Mouse (Mus musculus) forebrain, embryonic 13.5 days (tissue): ENCODE results near the gene Col6a6. TPM values are rescaled to one million over a fixed set of nuclear protein-coding genes. Genes with fewer than 3 reads are reported as not detected.

Source experiments
- ATAC-seq: fragments of 200-750 bp; cut with Nextera tagmentation; 2 replicates; pipeline ENCODE4 v1.8.0; 2017
- H3K27ac ChIP-seq: fragments of 300-500 bp; sonication (generic); 2 replicates; pipeline ENCODE4 v1.5.1; 2015; ENCODE audit warnings: inconsistent platforms, mild to moderate bottlenecking, moderate library complexity
- H3K27me3 ChIP-seq: fragments of 300-500 bp; sonication (generic); 2 replicates; pipeline ENCODE4 v1.6.1; 2015; ENCODE audit warnings: mild to moderate bottlenecking, inconsistent platforms
- H3K36me3 ChIP-seq: fragments of 300-500 bp; sonication (generic); 2 replicates; pipeline ENCODE4 v1.6.1; 2015; ENCODE audit warnings: mild to moderate bottlenecking, inconsistent platforms; ENCODE audit not compliant: poor library complexity, severe bottlenecking
- H3K4me1 ChIP-seq: fragments of 300-500 bp; sonication (generic); 2 replicates; pipeline ENCODE4 v1.6.1; 2015; ENCODE audit warnings: inconsistent platforms
- H3K4me2 ChIP-seq: fragments of 300-500 bp; sonication (generic); 2 replicates; pipeline ENCODE4 v1.6.1; 2015; ENCODE audit warnings: inconsistent platforms, mild to moderate bottlenecking, moderate library complexity
- H3K4me3 ChIP-seq: fragments of 300-500 bp; sonication (generic); 2 replicates; pipeline ENCODE4 v1.5.1; 2015; ENCODE audit warnings: mild to moderate bottlenecking, inconsistent platforms
- H3K9ac ChIP-seq: fragments of 300-500 bp; sonication (generic); 2 replicates; pipeline ENCODE4 v1.6.1; 2015; ENCODE audit warnings: mild to moderate bottlenecking, inconsistent platforms
- H3K9me3 ChIP-seq: fragments of 300-500 bp; sonication (generic); replicated peaks from 2 replicates; pipeline ENCODE4 v1.6.1; 2016; ENCODE audit warnings: inconsistent platforms
- WGBS: fragments of 180-500 bp; shearing (Covaris S2); methylation state at CpG from one replicate; pipeline ENCODE4 v1.1.7; 2015; 5-methylcytosine and 5-hydroxymethylcytosine counted together
- polyA plus RNA-seq: library from polyadenylated mRNA; unstranded; fragments of >200 nt; fragmentation: Nextera tagmentation; extraction: Ambion mirVana; gene quantifications from 2 replicates; pipeline ENCODE4 v1.2.1, GENCODE M21; 2015

Col6a6 gene
- polyA plus RNA-seq, 1 experiment from 2014 or later = 0.03 TPM

DNA sequence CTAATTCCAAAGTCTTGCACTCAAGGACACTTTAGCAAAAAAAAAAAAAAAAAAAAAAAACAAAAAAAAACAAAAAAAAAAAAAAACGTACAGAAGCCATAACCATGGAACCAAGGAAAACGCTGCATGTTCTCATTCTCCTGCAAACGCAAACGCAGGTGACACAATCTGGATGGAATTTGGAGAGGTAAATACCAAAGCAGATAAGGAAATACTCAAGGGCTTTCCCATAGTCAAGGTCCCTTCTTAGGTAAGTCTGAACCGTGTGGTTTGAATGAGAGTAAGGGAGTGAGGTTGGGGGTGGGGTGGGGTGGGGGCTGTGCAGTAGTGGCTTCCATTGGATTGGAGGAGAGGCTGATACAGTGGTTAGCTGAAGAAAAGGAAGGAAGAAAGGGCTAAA is 63.8 kb downstream of the Col6a6 start:
- Histone ChIP-seq H3K4me1 (no peaks in the 10 kb centered on the region), H3K27ac (no peak overlapping the region), H3K4me2 (no peak overlapping the region), H3K9ac (no peak overlapping the region), H3K27me3 (no peaks in the 10 kb centered on the region), H3K9me3 (no peaks in the 10 kb centered on the region), H3K4me3 (no peak overlapping the region), H3K36me3 (no peaks in the 10 kb centered on the region)
- WGBS = 79% methylated on average over 5 of the region's 5 CpGs
- ATAC-seq = no peak

DNA sequence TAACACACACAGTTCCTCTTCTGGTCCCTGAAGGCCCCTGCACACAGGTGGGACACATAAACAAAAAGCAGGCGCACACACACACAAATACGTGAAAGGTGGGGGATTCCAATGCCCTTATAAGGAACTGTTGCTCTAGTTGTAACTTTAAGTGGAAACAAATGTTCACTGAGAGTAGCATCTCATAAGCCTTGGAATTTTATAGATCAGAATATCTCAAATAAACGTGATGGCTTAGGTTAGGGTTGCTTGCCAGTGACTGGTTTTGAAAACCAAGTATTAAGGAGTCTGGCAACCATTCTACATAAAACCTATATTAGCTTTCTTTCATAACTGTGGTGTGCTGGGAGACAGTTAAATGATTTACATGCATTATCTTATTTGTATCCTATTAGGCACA is 64.3 kb downstream of the Col6a6 start:
- WGBS = 88% methylated on average over 3 of the region's 3 CpGs
- Histone ChIP-seq H3K27me3 (no peaks in the 10 kb centered on the region), H3K4me3 (no peak overlapping the region), H3K9me3 (no peaks in the 10 kb centered on the region), H3K4me1 (no peaks in the 10 kb centered on the region), H3K27ac (no peak overlapping the region), H3K4me2 (no peak overlapping the region), H3K9ac (no peak overlapping the region), H3K36me3 (no peaks in the 10 kb centered on the region)
- no peak for ATAC-seq

DNA sequence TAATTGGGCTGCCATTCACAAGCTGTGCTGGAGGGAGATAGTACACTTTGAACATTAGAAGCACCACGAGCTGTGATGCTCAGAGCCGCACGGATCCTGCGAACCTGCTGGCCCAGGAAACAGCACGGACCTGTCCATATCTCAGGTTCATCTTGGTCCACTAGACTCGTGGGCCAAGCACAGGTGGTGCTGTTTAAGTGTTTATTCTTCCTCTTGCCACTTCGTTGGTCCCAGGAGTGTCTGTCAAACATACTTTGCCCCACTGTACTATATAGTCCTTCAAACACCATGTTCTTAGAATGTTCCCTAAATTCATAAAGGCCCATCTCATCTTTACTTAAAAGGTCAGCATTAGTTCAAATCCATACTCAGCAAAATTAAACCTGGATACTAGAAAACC is 65.7 kb downstream of the Col6a6 start:
- WGBS = 87% methylated on average over 7 of the region's 7 CpGs
- no peaks in the 10 kb centered on the region for H3K4me1 ChIP-seq
- H3K4me2 ChIP-seq = no peak overlapping the region
- no peak overlapping the region for H3K9ac ChIP-seq
- H3K27ac ChIP-seq = no peak overlapping the region
- no peaks in the 10 kb centered on the region for H3K27me3 ChIP-seq
- H3K9me3 ChIP-seq = no peaks in the 10 kb centered on the region
- H3K4me3 ChIP-seq = no peak overlapping the region
- no peaks in the 10 kb centered on the region for H3K36me3 ChIP-seq
- ATAC-seq = no peak

DNA sequence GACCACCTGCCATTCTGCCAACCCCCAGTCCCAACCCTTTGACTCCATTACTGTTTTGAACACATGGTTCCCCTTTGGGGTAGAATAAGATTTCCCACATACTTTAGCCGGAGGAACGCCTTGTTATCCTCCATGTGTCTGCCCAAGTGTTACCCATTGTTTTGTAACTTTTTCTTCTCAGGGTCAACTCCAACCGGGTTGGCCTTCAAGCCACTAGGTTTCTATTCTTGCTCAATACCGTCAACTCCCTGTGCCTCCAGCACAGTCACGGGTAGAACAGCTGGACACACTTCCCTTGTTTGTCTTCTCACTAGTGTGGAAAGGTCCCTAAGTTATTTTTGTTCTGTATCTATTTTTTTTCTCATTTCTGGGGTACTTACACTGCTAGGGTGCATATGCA is 69.1 kb downstream of the Col6a6 start:
- ATAC-seq = no peak
- Histone ChIP-seq H3K4me3 (no peak overlapping the region), H3K36me3 (no peaks in the 10 kb centered on the region), H3K9ac (no peak overlapping the region), H3K4me1 (no peaks in the 10 kb centered on the region), H3K4me2 (no peak overlapping the region), H3K27ac (no peak overlapping the region), H3K9me3 (no peaks in the 10 kb centered on the region), H3K27me3 (no peaks in the 10 kb centered on the region)
- WGBS = 78% methylated on average over 5 of the region's 5 CpGs

DNA sequence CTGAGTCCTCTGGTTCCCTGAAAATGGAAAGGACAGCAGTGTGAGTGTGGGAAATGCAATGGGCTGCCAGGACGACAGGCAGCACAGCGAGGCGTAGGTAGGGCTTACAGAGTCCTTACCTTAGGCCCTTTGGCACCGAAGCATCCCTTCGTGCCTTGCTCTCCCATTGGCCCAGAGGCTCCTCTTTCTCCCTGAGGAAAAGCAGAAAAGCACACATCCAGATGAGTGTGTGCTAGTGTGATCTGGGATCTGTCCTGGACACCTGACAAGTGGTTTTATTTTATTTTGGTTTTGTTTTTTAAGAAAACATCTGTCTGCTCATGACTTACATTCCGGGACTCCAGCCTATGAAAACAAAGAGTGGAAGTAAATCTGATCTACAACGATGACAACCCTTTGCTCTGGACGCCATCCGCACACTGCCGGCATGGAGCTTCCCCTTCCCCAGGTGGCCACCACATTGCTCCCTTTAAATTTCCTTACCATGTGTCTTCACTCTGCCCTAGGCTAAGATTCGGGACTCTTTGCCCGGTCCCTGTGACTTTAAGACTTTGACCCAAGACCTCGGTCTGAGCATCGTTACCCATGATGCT is 69.7 kb downstream of the Col6a6 start:
- H3K4me2 ChIP-seq = no peak overlapping the region
- H3K36me3 ChIP-seq = no peaks in the 10 kb centered on the region
- H3K9ac ChIP-seq = no peak overlapping the region
- WGBS = 93% methylated on average over 14 of the region's 14 CpGs
- H3K9me3 ChIP-seq = no peaks in the 10 kb centered on the region
- ATAC-seq = no peak
- H3K4me1 ChIP-seq = no peaks in the 10 kb centered on the region
- no peak overlapping the region for H3K27ac ChIP-seq
- no peak overlapping the region for H3K4me3 ChIP-seq
- H3K27me3 ChIP-seq = no peaks in the 10 kb centered on the region

DNA sequence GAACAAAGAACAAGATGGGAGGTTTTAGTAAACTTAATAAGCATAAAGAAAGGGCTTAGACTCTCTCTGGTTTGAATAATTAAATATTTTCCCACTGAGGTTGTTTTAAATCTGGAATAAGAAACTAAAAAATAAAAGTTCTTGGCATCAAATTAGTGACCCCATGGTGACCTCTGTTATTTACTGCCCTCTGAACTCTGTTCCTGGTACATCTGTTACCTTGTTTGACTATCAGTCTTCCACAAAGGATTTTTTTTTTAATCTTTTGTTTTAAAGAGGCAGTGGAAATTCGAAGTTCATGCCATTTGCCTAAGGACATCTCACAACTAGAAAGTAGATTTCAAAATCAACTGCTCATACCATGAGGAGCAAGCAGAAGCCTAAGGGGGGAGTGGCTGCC is 73.7 kb downstream of the Col6a6 start:
- Histone ChIP-seq H3K4me2 (no peak overlapping the region), H3K36me3 (no peaks in the 10 kb centered on the region), H3K27me3 (no peaks in the 10 kb centered on the region), H3K9ac (no peak overlapping the region), H3K9me3 (no peaks in the 10 kb centered on the region), H3K4me3 (no peak overlapping the region), H3K27ac (no peak overlapping the region), H3K4me1 (no peaks in the 10 kb centered on the region)
- 70% methylated on average over 1 of the region's 1 CpGs for WGBS
- no peak for ATAC-seq

DNA sequence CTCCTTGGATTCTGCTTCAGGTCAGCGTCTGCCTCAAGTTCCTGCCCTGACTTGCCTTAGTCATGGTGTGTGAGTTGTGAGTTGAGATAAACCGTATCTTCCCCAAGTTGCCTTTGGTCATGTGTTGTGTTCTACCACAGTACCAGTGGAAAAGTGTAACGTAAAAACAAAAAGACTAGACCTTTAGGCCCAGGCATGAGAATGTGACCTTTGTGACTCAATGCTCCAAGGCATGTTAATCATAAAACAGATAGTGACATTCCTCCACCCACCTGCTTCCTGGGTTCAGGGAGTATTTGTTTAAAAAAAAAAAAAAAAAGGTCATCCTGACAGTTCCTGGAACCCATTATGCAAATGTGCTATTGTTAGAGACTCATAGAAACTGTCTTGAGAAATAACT is 82.1 kb downstream of the Col6a6 start:
- H3K4me1 ChIP-seq = no peaks in the 10 kb centered on the region
- WGBS = 96% methylated on average over 3 of the region's 3 CpGs
- H3K9me3 ChIP-seq = 0 out of 2 replicates have a peak, but pooled peaks cover 3% of the 10 kb centered on the region

DNA sequence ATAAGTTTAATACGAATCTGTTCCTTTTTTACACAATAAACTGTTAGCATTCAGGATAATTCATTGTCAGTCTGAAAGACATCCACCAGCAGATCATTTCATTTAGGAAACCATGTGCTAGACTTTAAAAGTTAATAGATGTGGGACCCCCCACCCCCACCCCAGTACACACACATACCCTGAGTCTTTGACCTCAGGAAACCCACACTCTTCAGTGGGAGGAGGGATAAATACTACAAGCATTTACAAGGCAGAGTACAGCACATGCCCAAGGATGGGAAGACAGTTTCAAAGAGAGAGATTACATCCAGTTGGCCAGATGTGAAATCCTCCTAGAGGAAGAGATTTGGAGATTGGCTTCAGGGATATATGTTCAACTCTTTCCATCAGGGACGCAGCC is 87.5 kb downstream of the Col6a6 start:
- WGBS = 86% methylated on average over 2 of the region's 2 CpGs
- no peaks in the 10 kb centered on the region for H3K36me3 ChIP-seq

More for the DNA sequence above, 82.1 kb downstream of the Col6a6 start:
- no peaks in the 10 kb centered on the region for H3K27me3 ChIP-seq
- H3K4me3 ChIP-seq = no peak overlapping the region
- no peaks in the 10 kb centered on the region for H3K36me3 ChIP-seq
- no peak overlapping the region for H3K27ac ChIP-seq
- H3K4me2 ChIP-seq = no peak overlapping the region
- ATAC-seq = no peak
- no peak overlapping the region for H3K9ac ChIP-seq

DNA sequence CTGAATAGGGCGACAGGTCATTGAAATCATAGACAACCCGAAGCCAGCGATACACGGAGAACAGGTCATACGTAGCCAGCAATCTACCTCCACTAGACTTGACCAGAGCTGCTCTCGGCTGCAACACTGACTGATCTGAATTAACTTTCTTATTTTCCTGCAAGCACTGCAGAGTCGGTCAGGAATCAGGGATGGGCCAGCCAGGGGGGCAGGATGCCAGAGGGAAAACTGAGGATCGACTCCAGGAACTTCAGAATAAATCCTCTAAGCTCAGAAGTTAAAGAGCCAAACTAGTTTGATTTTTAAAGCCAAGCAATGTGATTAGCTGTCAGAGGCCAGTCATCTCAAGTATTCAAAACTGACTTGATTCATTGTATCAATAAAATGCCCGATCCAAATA is 88.5 kb downstream of the Col6a6 start:
- peaks cover 12% of the 10 kb centered on the region for H3K4me1 ChIP-seq
- no peaks in the 10 kb centered on the region for H3K27me3 ChIP-seq
- H3K36me3 ChIP-seq = no peaks in the 10 kb centered on the region
- no peak overlapping the region for H3K4me2 ChIP-seq
- no peak for ATAC-seq
- WGBS = 91% methylated on average over 9 of the region's 9 CpGs
- no peak overlapping the region for H3K27ac ChIP-seq
- no peaks in the 10 kb centered on the region for H3K9me3 ChIP-seq
- no peak overlapping the region for H3K9ac ChIP-seq
- H3K4me3 ChIP-seq = no peak overlapping the region

More for the DNA sequence above, 87.5 kb downstream of the Col6a6 start:
- peaks cover 7% of the 10 kb centered on the region for H3K4me1 ChIP-seq
- no peak overlapping the region for H3K4me3 ChIP-seq
- no peak for ATAC-seq
- no peak overlapping the region for H3K9ac ChIP-seq
- no peak overlapping the region for H3K4me2 ChIP-seq
- H3K27me3 ChIP-seq = no peaks in the 10 kb centered on the region
- H3K9me3 ChIP-seq = no peaks in the 10 kb centered on the region
- no peak overlapping the region for H3K27ac ChIP-seq

DNA sequence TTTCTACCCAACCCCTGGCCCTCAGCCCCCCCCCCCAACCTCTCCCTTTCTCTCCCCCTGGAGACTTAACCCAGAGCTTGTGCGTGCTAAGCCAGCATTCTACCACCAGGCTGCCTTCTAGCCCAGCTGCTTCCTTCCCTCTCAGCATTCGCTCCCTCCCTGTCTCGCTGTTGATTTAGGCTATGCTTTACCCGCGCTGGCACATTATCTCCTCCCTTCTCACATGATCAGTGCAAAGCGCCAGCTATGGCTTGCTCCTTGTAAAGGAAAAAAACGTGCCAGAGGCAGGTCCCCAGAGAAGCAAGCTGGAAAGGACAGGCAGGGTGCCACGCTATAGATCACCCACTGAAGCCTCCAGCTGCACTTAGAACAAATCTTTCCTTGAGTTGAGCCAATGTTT is 90.5 kb downstream of the Col6a6 start:
- Histone ChIP-seq H3K4me2 (no peak overlapping the region), H3K9ac (no peak overlapping the region), H3K27ac (no peak overlapping the region), H3K27me3 (no peaks in the 10 kb centered on the region), H3K4me1 (peaks cover 12% of the 10 kb centered on the region), H3K9me3 (no peaks in the 10 kb centered on the region), H3K36me3 (no peaks in the 10 kb centered on the region), H3K4me3 (no peak overlapping the region)
- 53% methylated on average over 8 of the region's 8 CpGs for WGBS
- no peak; the same call in 1 of the 2 replicates for ATAC-seq

DNA sequence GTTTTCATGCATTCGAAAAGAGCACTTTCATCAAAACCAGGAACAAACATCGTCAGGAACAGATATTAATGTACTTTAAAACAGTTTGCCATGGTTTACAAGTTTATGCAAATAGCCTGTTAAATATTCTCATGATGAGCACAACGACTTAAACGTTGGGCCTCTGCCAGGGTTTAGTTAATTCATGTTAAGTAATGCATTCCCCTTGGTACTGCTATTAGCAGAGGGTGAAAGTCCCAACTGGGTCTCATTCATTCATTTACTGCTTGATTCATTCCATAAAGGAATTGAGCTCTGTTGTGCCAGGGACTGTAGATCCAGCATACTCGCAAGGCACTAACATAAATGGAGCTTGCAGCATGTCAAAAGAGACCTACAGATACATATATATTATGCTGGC is 92.8 kb downstream of the Col6a6 start:
- Histone ChIP-seq H3K27me3 (no peaks in the 10 kb centered on the region), H3K36me3 (no peaks in the 10 kb centered on the region), H3K4me2 (no peak overlapping the region), H3K4me3 (no peak overlapping the region), H3K9me3 (no peaks in the 10 kb centered on the region), H3K9ac (no peak overlapping the region), H3K27ac (no peak overlapping the region), H3K4me1 (peaks cover 12% of the 10 kb centered on the region)
- WGBS = 44% methylated on average over 5 of the region's 5 CpGs
- ATAC-seq = no peak

DNA sequence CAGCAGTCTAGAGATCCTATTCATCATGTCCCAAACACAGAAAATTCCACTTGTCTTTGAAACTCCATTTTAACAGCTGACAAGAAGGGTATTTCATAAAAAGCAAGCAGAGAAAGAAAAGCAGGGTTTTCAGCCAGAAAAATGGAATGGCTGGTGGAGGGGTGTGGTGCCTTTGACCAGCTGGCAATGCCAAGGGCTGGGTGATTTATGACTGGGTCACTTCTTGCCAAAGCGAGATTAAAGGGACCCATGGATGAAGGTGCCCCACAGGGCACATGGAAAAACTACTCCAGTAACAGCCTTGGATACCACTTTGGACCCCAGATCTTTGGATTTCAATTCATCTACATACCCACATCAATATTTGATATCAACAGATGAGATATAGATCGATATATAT is 93.3 kb downstream of the Col6a6 start:
- Histone ChIP-seq H3K27me3 (no peaks in the 10 kb centered on the region), H3K9ac (no peak overlapping the region), H3K4me3 (no peak overlapping the region), H3K4me2 (no peak overlapping the region), H3K27ac (no peak overlapping the region), H3K4me1 (peaks cover 12% of the 10 kb centered on the region), H3K9me3 (no peaks in the 10 kb centered on the region), H3K36me3 (no peaks in the 10 kb centered on the region)
- ATAC-seq = no peak
- WGBS = 88% methylated on average over 2 of the region's 2 CpGs

DNA sequence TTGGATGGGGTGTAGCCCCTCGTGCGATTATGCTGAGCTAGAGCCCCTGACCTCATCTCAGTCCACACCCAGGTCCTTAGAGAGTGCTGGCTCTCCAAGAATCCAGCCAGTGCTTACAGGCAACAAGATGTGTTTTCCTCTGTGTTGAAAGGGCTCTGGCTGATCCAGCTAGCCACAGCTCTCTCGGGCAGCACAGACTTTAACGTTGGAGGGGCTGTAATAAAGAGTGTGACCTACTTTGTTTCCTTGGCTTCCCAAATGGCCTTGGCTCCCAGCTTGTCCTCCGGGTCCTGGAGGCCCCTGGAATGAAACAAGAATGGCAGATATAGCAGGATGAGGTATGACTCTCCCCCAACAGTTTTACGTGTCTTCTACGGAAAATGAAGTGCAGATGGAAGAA is 96.0 kb downstream of the Col6a6 start:
- no peaks in the 10 kb centered on the region for H3K9me3 ChIP-seq
- H3K4me2 ChIP-seq = no peak overlapping the region
- H3K27me3 ChIP-seq = no peaks in the 10 kb centered on the region
- peaks cover 10% of the 10 kb centered on the region for H3K4me1 ChIP-seq
- no peak for ATAC-seq
- no peak overlapping the region for H3K4me3 ChIP-seq
- WGBS = 82% methylated on average over 7 of the region's 7 CpGs
- no peak overlapping the region for H3K9ac ChIP-seq
- H3K27ac ChIP-seq = no peak overlapping the region
- no peaks in the 10 kb centered on the region for H3K36me3 ChIP-seq
